Comparison of ENCODE assay signal across 8 mouse cellular contexts in the genomic region with DNA sequence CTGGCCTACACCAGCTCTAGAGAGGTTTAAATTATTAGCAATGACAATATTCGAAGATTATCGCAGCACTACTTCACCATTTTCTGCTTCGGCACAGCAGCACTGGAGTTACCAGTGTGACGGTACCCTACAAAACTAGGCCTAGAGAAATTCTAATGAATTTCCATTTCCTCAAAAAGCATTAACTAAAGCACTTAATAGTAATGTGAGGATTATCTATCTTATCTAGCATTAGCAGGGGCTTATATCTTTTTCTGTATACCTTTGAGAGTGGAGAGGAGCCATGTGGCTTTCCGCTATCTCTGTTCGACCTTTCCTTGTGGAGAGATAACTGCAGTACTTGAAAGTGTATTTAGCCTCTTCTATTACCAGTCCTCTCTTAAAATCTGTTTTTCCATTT. TPM values are rescaled to one million over a fixed set of nuclear protein-coding genes. Genes with fewer than 3 reads are reported as not detected.
DNase-seq lines count a peak whose midpoint lies in the region; ATAC-seq and TF ChIP-seq lines count a peak whose summit lies in the region.

No protein-coding gene starts in this region.

- H3K36me3 ChIP-seq in kidney, embryonic 15.5 days = peaks cover 9% of the 10 kb centered on the region; the same call in 1 of the 2 replicates
- H3K36me3 ChIP-seq in intestine, embryonic 14.5 days (ENCODE audit: control insufficient read depth, insufficient read depth, low read length) = peaks cover 3% of the 10 kb centered on the region; the same call in 1 of the 2 replicates
- no peaks in the 10 kb centered on the region for H3K36me3 ChIP-seq in midbrain, embryonic 16.5 days (ENCODE audit: control insufficient read depth, insufficient read depth, low read length)

- peak overlapping the region; percentile 98 for H3K9ac ChIP-seq in kidney, embryonic 15.5 days
- peak overlapping the region; percentile 97 for H3K9ac ChIP-seq in intestine, embryonic 14.5 days (ENCODE audit: low read length)
- H3K9ac ChIP-seq in midbrain, embryonic 16.5 days (ENCODE audit: low read depth, low read length) = no peak overlapping the region; the same call in 1 of the 2 replicates

- DNase-seq in kidney, postnatal 4 days = no peak
- DNase-seq in intestine, embryonic 14.5 days (ENCODE audit: low spot score) = no peak
- DNase-seq in cerebellum, postnatal 10 days = no peak
- DNase-seq in layer of hippocampus, adult 18-20 months (ENCODE audit: low spot score in 2 of 2) = no peak
- no peak for DNase-seq in left cerebral cortex, adult 9 months (ENCODE audit: low spot score in 2 of 2)

- peak overlapping the region; percentile 65 for H3K4me2 ChIP-seq in kidney, embryonic 15.5 days
- peak overlapping the region; percentile 67 for H3K4me2 ChIP-seq in intestine, embryonic 14.5 days (ENCODE audit: low read length)
- peak overlapping the region; percentile 76 for H3K4me2 ChIP-seq in midbrain, embryonic 16.5 days (ENCODE audit: low read length)

- H3K27me3 ChIP-seq in kidney, embryonic 15.5 days = no peaks in the 10 kb centered on the region
- H3K27me3 ChIP-seq in intestine, embryonic 14.5 days (replicated peaks; ENCODE audit: control insufficient read depth, insufficient read depth, low read length) = no peaks in the 10 kb centered on the region
- H3K27me3 ChIP-seq in midbrain, embryonic 16.5 days (ENCODE audit: control insufficient read depth, insufficient read depth, low read depth, low read length) = no peaks in the 10 kb centered on the region

- 63% methylated on average over 6 of the region's 6 CpGs for WGBS in kidney, embryonic 15.5 days
- WGBS in intestine, embryonic 14.5 days = 61% methylated on average over 6 of the region's 6 CpGs
- WGBS in midbrain, embryonic 16.5 days = 57% methylated on average over 6 of the region's 6 CpGs

- peak overlapping the region; percentile 84 for H3K4me3 ChIP-seq in kidney, embryonic 15.5 days (replicated peaks)
- peak overlapping the region; percentile 65; the same call in 1 of the 2 replicates for H3K4me3 ChIP-seq in cortical plate, adult 2 months (ENCODE audit: insufficient read depth, low read length)
- H3K4me3 ChIP-seq in intestine, embryonic 14.5 days (ENCODE audit: low read depth, low read length) = peak overlapping the region; percentile 91
- H3K4me3 ChIP-seq in midbrain, embryonic 16.5 days (ENCODE audit: low read depth, low read length) = peak overlapping the region; percentile 76

- H3K4me1 ChIP-seq in kidney, embryonic 15.5 days = peaks cover 18% of the 10 kb centered on the region
- H3K4me1 ChIP-seq in cortical plate, adult 2 months (ENCODE audit: control insufficient read depth, insufficient read depth, low read length) = peaks cover 4% of the 10 kb centered on the region; the same call in 1 of the 2 replicates
- peaks cover 12% of the 10 kb centered on the region for H3K4me1 ChIP-seq in intestine, embryonic 14.5 days (replicated peaks; ENCODE audit: control insufficient read depth, insufficient read depth, low read length)
- peaks cover 8% of the 10 kb centered on the region; the same call in 1 of the 2 replicates for H3K4me1 ChIP-seq in midbrain, embryonic 16.5 days (ENCODE audit: control insufficient read depth, insufficient read depth, low read length)

- no peak overlapping the region; the same call in 1 of the 2 replicates for H3K27ac ChIP-seq in kidney, embryonic 15.5 days
- H3K27ac ChIP-seq in cortical plate, adult 2 months (ENCODE audit: insufficient read depth, low read length) = no peak overlapping the region
- peak overlapping the region; percentile 97; the same call in 1 of the 2 replicates for H3K27ac ChIP-seq in intestine, embryonic 14.5 days (ENCODE audit: low read depth)
- H3K27ac ChIP-seq in midbrain, embryonic 16.5 days (ENCODE audit: low read length) = no peak overlapping the region

- TF ChIP-seq CTCF in cortical plate, adult 2 months (IDR thresholded peaks at IDR 0.05; ENCODE audit: extremely low read depth, insufficient read depth, low read length) = no peak

- TF ChIP-seq POLR2A in cortical plate, adult 2 months (IDR thresholded peaks at IDR 0.05; ENCODE audit: extremely low read depth, insufficient read depth, low read length) = no peak

- no peak for ATAC-seq in kidney, embryonic 15.5 days (replicated peaks; ENCODE audit: low FRiP score)
- no peak for ATAC-seq in intestine, embryonic 14.5 days (replicated peaks; ENCODE audit: low FRiP score, low TSS enrichment, low read depth)
- no peak for ATAC-seq in midbrain, embryonic 16.5 days

- H3K9me3 ChIP-seq in kidney, embryonic 15.5 days (replicated peaks) = no peaks in the 10 kb centered on the region
- H3K9me3 ChIP-seq in intestine, embryonic 14.5 days (ENCODE audit: control insufficient read depth, low read length) = no peaks in the 10 kb centered on the region
- no peaks in the 10 kb centered on the region for H3K9me3 ChIP-seq in midbrain, embryonic 16.5 days (replicated peaks; ENCODE audit: control insufficient read depth, low read length, poor library complexity, severe bottlenecking)

RNA-seq across cellular contexts. Expression of a gene that starts 1.0 kb away (rescaled TPM):
- polyA plus RNA-seq in kidney, embryonic 15.5 days (2015; fragmentation: Nextera tagmentation; extraction: Ambion mirVana) = 43.3 and 45.3 TPM in 2 replicates
- polyA plus RNA-seq in cortical plate, adult 2 months (2012; rRNA removed) = 17.2 and 18.2 TPM in 2 replicates
- polyA plus RNA-seq in intestine, embryonic 14.5 days (2014; fragmentation: Nextera tagmentation; extraction: Ambion mirVana) = 29.2 and 32.4 TPM in 2 replicates
- polyA plus RNA-seq in midbrain, embryonic 16.5 days (2015; fragmentation: Nextera tagmentation; extraction: Ambion mirVana) = 10.4 and 12.7 TPM in 2 replicates
- total RNA-seq in layer of hippocampus, adult 18-20 months (2021) = 10 to 100 TPM; 16.6 to 27.7 TPM

RNA-seq across cellular contexts. Expression of a gene that starts 9.4 kb away (rescaled TPM):
- polyA plus RNA-seq in kidney, embryonic 15.5 days (2015; fragmentation: Nextera tagmentation; extraction: Ambion mirVana) = 10.9 and 11.9 TPM in 2 replicates
- polyA plus RNA-seq in cortical plate, adult 2 months (2012; rRNA removed) = 2.9 and 3.0 TPM in 2 replicates
- polyA plus RNA-seq in intestine, embryonic 14.5 days (2014; fragmentation: Nextera tagmentation; extraction: Ambion mirVana) = 12.3 and 14.4 TPM in 2 replicates
- polyA plus RNA-seq in midbrain, embryonic 16.5 days (2015; fragmentation: Nextera tagmentation; extraction: Ambion mirVana) = 4.3 and 5.1 TPM in 2 replicates
- total RNA-seq in layer of hippocampus, adult 18-20 months (2021) = 1 to 10 TPM; 2.6 to 3.1 TPM
